Mouse (Mus musculus): Measurements from ENCODE around the gene Slc45a2.

DNA sequence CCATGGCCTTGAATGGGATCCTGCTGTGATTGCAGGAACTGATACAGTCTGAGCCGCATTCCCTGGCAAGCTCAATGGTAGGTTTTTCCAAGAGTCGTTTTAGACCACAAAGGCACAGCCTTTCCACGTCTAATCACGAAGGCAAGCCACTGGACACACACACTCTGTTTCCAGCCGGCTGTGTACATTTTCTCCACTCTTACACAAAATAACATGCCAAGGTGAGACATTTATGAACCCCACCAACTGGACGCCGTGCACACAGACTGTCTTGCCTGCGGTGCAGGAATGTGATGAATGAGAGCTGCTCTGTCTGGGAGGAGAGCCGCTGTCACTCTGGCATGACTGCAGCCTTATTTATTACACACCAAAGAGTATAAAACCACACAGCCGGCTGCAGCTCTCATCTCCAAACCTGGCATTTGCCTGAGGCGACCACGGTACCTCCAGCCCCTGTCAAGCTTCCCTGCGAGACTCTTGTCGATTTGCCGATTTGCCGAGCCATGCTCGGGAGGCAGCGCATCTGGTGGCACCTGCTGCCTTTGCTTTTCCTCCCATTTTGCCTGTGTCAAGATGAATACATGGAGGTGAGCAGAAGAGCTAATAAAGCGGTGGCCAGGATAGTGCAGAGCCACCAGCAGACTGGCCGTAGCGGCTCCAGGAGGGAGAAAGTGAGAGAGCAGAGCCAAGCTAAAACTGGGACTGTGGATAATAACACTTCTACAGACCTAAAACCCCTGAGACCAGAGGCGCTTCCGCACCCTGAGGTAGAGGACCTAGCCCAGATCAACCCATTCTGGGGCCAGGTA lies 48.4 kb upstream of the Slc45a2 start, which contains the start of gene C1qtnf3:
- no peak for TF ChIP-seq CTCF (conservative IDR thresholded peaks at IDR 0.05 in 1 of 2, IDR thresholded peaks at IDR 0.05 in 1 of 2; ENCODE audit: low read depth in 2 of 2, low read length in 2 of 2)
- no peak for TF ChIP-seq ZMIZ1 (IDR thresholded peaks at IDR 0.05; ENCODE audit: low read depth, low read length)
- TF ChIP-seq MXI1 (IDR thresholded peaks at IDR 0.05; ENCODE audit: low read depth, low read length), result no peak
- no peak for TF ChIP-seq MAX (IDR thresholded peaks at IDR 0.05; ENCODE audit: low read length)
- no peak for TF ChIP-seq HCFC1 (IDR thresholded peaks at IDR 0.05; ENCODE audit: low read depth, low read length)

Measured in CH12.LX (cell line).